Mouse (Mus musculus) T-helper 17 cell (primary cell): ENCODE results near the gene Ppm1n.

ENCODE experiments used
- in situ Hi-C, 2 experiments: fragments of 300-600 bp; cut with MboI, MseI; formaldehyde crosslinking; loops; 1 replicate in 1 of 2; 2 replicates in 1 of 2; pipeline ENCODE4 v1.15.1; 2025; ENCODE audit warnings: high pct_unique_total_duplicates in 2 of 2

Gene Ppm1n

GRCm38 (mm10) chr7:19308454-19309277, 28.8 kb upstream of the Ppm1n start:
- in situ Hi-C loops: loop anchor here (5.0 to 10.0 kb wide), 2 partner anchors 34 to 56 kb away; partner anchors contain the start of gene Ercc1 (in 2 of the 2)

- in situ Hi-C loops: loop anchor here (5.0 to 10.0 kb wide), 2 partner anchors 34 to 57 kb away; partner anchors contain the start of gene Ercc1 (in 2 of the 2)
Observed at GRCm38 (mm10) chr7:19307739-19308453, 28.0 kb upstream of the Ppm1n start.

GRCm38 (mm10) chr7:19306819-19307738, 27.2 kb upstream of the Ppm1n start:
- in situ Hi-C loops: loop anchor here (5.0 to 10.0 kb wide), 2 partner anchors 35 to 58 kb away; partner anchors contain the start of gene Ercc1 (in 2 of the 2)

GRCm38 (mm10) chr7:19305796-19306765, 26.2 kb upstream of the Ppm1n start:
- in situ Hi-C loops: loop anchor here (5.0 to 10.0 kb wide), 2 partner anchors 36 to 59 kb away; partner anchors contain the start of gene Ercc1 (in 2 of the 2)

GRCm38 (mm10) chr7:19305413-19305735, 25.5 kb upstream of the Ppm1n start:
- in situ Hi-C loops: loop anchor here (5.0 to 10.0 kb wide), 2 partner anchors 37 to 59 kb away; partner anchors contain the start of gene Ercc1 (in 2 of the 2)

- in situ Hi-C loops: loop anchor here (5.0 to 10.0 kb wide), 2 partner anchors 38 to 60 kb away; partner anchors contain the start of gene Ercc1 (in 2 of the 2)
Observed at GRCm38 (mm10) chr7:19304501-19305412, 24.9 kb upstream of the Ppm1n start.

- in situ Hi-C loops: loop anchor here in 1 of 2 experiments (10.0 kb wide), 1 partner anchor 61 kb away; no protein-coding TSS in a partner anchor
Observed at GRCm38 (mm10) chr7:19303770-19304169, 23.9 kb upstream of the Ppm1n start.

GRCm38 (mm10) chr7:19303046-19303305, 23.1 kb upstream of the Ppm1n start:
- in situ Hi-C loops: loop anchor here in 1 of 2 experiments (10.0 kb wide), 1 partner anchor 62 kb away; no protein-coding TSS in a partner anchor

GRCm38 (mm10) chr7:19302264-19303045, 22.6 kb upstream of the Ppm1n start:
- in situ Hi-C loops: loop anchor here in 1 of 2 experiments (10.0 kb wide), 1 partner anchor 62 kb away; no protein-coding TSS in a partner anchor

- in situ Hi-C loops: loop anchor here in 1 of 2 experiments (10.0 kb wide), 1 partner anchor 63 kb away; no protein-coding TSS in a partner anchor
Observed at GRCm38 (mm10) chr7:19301461-19302263, 21.8 kb upstream of the Ppm1n start.

- in situ Hi-C loops: loop anchor here in 1 of 2 experiments (10.0 kb wide), 1 partner anchor 64 kb away; no protein-coding TSS in a partner anchor
Observed at GRCm38 (mm10) chr7:19300501-19301421, 20.9 kb upstream of the Ppm1n start.

GRCm38 (mm10) chr7:19299194-19299593, 19.3 kb upstream of the Ppm1n start:
- in situ Hi-C loops: no loop called here

GRCm38 (mm10) chr7:19297794-19298193, 17.9 kb upstream of the Ppm1n start:
- in situ Hi-C loops: no loop called here

GRCm38 (mm10) chr7:19297034-19297433, 17.2 kb upstream of the Ppm1n start:
- in situ Hi-C loops: no loop called here

GRCm38 (mm10) chr7:19295503-19296185, 15.8 kb upstream of the Ppm1n start:
- in situ Hi-C loops: no loop called here
